Mouse (Mus musculus) naive thymus-derived CD4-positive, alpha-beta T cell, adult 2 months (primary cell): ENCODE results near the gene Fez2.

ENCODE experiments used
- DNase-seq: peaks from one replicate; pipeline ENCODE4 v3.0.0-alpha.2; 2011; ENCODE audit warnings: low read depth

Fez2 gene

GRCm38 (mm10) chr17:78417381-78418281, at the start of gene Fez2:
TSS of gene Fez2 (minus strand) at chr17:78418152.
- peak; percentile 94 for DNase-seq

- DNase-seq, result no peak
Observed at GRCm38 (mm10) chr17:78465500-78465899, 47.5 kb upstream of the Fez2 start.

DNA sequence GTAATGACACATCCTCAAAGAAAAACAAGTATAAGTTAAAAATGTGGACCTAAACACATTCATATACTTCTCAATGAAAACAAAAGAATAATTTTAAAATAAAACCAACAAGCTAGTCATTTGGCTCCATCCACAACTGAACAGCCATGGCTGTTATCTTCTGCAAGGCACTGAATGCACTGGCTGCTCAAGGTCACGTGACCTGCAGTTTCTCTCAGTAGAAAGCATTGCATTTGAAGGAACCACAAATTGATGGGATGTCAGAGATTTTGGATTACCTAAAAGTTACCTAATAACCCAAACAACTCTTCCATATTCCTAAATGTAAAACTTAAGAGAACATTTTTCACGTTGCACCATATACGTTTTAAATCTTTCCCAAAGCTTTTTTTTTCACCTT, 47.1 kb upstream of the Fez2 start:
- no peak for DNase-seq

- no peak for DNase-seq
Observed at GRCm38 (mm10) chr17:78460140-78460539, 42.2 kb upstream of the Fez2 start.

GRCm38 (mm10) chr17:78455556-78455955, 37.6 kb upstream of the Fez2 start:
- DNase-seq, result no peak

DNA sequence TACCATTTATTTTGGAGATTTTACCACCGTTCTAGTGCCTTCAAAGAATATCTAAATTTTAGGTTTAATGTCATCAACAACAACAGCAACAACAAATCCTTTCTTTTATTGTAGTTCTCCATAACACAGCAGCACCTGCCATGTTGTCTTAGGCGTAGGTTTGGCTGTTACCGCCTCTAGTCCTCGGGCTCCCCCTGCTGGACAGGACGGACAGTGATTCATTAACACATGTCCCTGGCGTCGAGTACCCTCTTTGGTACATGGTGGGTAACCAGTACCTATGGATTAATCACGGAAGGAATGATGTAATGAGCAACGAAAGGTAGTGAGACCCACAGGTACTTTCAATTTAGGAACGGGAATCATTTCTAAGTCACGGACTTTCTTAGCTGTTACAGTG, 37.2 kb upstream of the Fez2 start:
- peak; percentile 89 for DNase-seq

- no peak for DNase-seq
Observed at GRCm38 (mm10) chr17:78454189-78454977, 36.4 kb upstream of the Fez2 start.

DNA sequence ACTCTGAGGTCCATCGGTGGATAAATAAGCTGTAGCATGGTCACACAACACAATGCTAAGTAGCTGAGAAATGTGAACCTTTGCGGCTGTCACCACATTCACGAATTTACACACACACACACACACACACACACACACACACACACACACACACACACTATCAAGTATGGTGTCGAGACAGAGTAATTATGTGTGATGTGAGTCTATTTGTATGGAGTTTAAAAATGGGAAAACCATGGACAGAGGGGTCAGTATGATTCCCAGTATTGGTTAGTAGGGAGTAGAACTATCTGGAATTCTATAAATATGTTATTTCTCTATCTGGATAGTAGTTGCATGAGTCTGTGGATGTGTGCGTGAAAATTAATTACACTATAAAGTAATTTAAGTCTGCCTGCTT, 35.6 kb upstream of the Fez2 start:
- no peak for DNase-seq

GRCm38 (mm10) chr17:78451886-78452285, 33.9 kb upstream of the Fez2 start:
- no peak for DNase-seq

- peak; percentile 28 for DNase-seq
Observed at GRCm38 (mm10) chr17:78451332-78451793, 33.4 kb upstream of the Fez2 start.

- DNase-seq, result no peak
Observed at GRCm38 (mm10) chr17:78449635-78450197, 31.8 kb upstream of the Fez2 start.

- no peak for DNase-seq
Observed at GRCm38 (mm10) chr17:78444826-78445225, 26.9 kb upstream of the Fez2 start.

GRCm38 (mm10) chr17:78440771-78441170, 22.8 kb upstream of the Fez2 start:
- DNase-seq, result no peak

- DNase-seq, result no peak
Observed at GRCm38 (mm10) chr17:78437161-78437560, 19.2 kb upstream of the Fez2 start.

DNA sequence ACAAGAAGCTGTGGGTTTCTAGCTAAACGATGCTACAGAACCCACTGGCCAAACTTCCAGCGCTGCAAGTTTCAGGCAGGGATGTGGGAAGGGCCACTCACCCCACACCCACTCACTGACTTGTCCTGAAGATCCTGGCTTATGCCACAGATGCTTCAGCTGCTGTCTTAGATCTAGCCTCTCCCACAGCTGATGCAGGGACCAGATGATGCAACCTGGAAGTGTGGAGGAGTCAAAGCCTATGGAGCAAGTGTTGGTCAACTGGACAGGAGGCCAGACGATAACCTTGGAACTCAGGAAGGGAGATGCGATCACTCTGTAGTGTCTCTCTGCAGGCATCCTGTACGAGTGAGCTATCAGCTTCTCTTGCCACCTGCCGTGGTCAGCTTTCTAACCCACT, 17.7 kb upstream of the Fez2 start:
- DNase-seq, result no peak

GRCm38 (mm10) chr17:78434746-78435145, 16.8 kb upstream of the Fez2 start:
- DNase-seq, result peak; percentile 78

- peak; percentile 53 for DNase-seq
Observed at GRCm38 (mm10) chr17:78430374-78430773, 12.4 kb upstream of the Fez2 start.

GRCm38 (mm10) chr17:78429051-78429450, 11.1 kb upstream of the Fez2 start:
- DNase-seq, result peak; percentile 76

GRCm38 (mm10) chr17:78425026-78425425, 7.1 kb upstream of the Fez2 start:
- DNase-seq, result no peak

- DNase-seq, result no peak
Observed at GRCm38 (mm10) chr17:78419216-78419615, 1.3 kb upstream of the Fez2 start.

DNA sequence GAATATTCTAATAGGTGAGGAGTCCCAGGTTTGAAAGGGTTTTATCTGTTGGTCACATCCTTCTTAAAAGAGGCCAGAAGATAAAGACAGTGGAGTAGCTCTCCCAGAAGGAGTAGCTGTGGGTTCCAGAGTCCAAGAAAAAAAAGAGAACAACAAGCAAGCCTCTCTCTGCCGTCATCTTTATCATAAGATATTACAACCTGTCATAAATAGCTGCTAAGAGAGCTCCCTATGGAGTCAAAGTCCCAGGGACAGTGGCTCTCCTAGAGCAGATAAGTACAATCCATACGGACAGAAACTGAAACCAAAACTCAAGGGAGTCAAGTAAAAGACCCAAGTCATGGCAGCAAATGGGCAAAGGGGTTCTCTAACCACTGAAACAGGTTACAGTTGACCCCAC, 2.7 kb downstream of the Fez2 start:
- DNase-seq, result no peak

GRCm38 (mm10) chr17:78409900-78410299, 8.1 kb downstream of the Fez2 start:
- no peak for DNase-seq

DNA sequence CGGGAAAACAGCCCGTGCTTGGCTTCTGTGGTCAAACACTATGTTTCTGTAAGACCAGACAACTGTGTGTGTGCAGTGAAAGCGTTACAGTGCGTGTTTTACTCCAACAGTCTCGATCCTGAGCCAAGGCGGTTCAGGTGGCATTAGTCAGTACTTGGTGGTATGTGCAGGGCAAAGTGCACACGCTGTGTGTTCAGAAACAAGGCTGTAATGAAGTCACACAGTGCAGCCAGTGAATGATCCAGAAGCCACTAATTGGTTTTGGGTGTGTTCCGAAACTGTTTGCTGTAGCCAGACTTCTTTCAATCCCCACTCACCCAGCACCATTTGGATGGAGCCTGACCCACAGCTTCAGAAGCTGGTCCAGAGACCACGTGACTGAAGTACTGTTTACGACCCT, 9.6 kb downstream of the Fez2 start:
- DNase-seq, result no peak
